Mouse (Mus musculus): ENCODE data around the gene Znrf4. TPM values are rescaled to one million over a fixed set of nuclear protein-coding genes. Genes with fewer than 3 reads are reported as not detected.

The Znrf4 gene
- polyA plus RNA-seq, 1 experiment: not detected

GRCm38 (mm10) chr17:56522744-56523143 lies 10.5 kb upstream of the Znrf4 start:
- H3K79me2 ChIP-seq (ENCODE audit: control insufficient read depth, insufficient read depth): no peaks in the 10 kb centered on the region
- TF ChIP-seq MYOG (IDR thresholded peaks at IDR 0.05; ENCODE audit: control insufficient read depth, extremely low read depth, insufficient read length): no peak
- TF ChIP-seq CTCF (IDR thresholded peaks at IDR 0.05; ENCODE audit: control insufficient read depth, insufficient read depth, insufficient read length): no peak
- no peak for TF ChIP-seq USF1 (IDR thresholded peaks at IDR 0.05; ENCODE audit: low read depth)
- TF ChIP-seq MYOD1 (IDR thresholded peaks at IDR 0.05; ENCODE audit: control insufficient read depth, insufficient read length, low read depth): no peak
- TF ChIP-seq FOSL1 (IDR thresholded peaks at IDR 0.05; ENCODE audit: insufficient read depth, low read length, poor library complexity, severe bottlenecking): no peak
- no peak for TF ChIP-seq MAX (IDR thresholded peaks at IDR 0.05)
- TF ChIP-seq CEBPB (IDR thresholded peaks at IDR 0.05; ENCODE audit: low read depth): no peak
- no peak overlapping the region for H3ac ChIP-seq (ENCODE audit: control insufficient read depth, insufficient read length, low read depth)
- H3K27me3 ChIP-seq (ENCODE audit: control insufficient read depth, insufficient read depth, insufficient read length): peaks cover 12% of the 10 kb centered on the region
- H3K4me3 ChIP-seq (ENCODE audit: insufficient read depth, poor library complexity, severe bottlenecking): no peak overlapping the region
- no peaks in the 10 kb centered on the region for H3K36me3 ChIP-seq (ENCODE audit: control insufficient read depth, insufficient read depth)
- H3K79me3 ChIP-seq (ENCODE audit: low read depth): no peaks in the 10 kb centered on the region

- Histone ChIP-seq H3K4me3 (ENCODE audit: insufficient read depth, poor library complexity, severe bottlenecking) (no peak overlapping the region), H3K79me3 (ENCODE audit: low read depth) (no peaks in the 10 kb centered on the region), H3ac (ENCODE audit: control insufficient read depth, insufficient read length, low read depth) (no peak overlapping the region), H3K36me3 (ENCODE audit: control insufficient read depth, insufficient read depth) (no peaks in the 10 kb centered on the region), H3K27me3 (ENCODE audit: control insufficient read depth, insufficient read depth, insufficient read length) (peaks cover 7% of the 10 kb centered on the region), H3K79me2 (ENCODE audit: control insufficient read depth, insufficient read depth) (no peaks in the 10 kb centered on the region)
- TF ChIP-seq USF1 (IDR thresholded peaks at IDR 0.05; ENCODE audit: low read depth) (peak; percentile 3), MYOD1 (IDR thresholded peaks at IDR 0.05; ENCODE audit: control insufficient read depth, insufficient read length, low read depth) (no peak)
Measured at GRCm38 (mm10) chr17:56515690-56516410, 3.6 kb upstream of the Znrf4 start.

GRCm38 (mm10) chr17:56514916-56515315 lies 2.7 kb upstream of the Znrf4 start:
- Histone ChIP-seq H3K79me3 (ENCODE audit: low read depth) (no peaks in the 10 kb centered on the region), H3K36me3 (ENCODE audit: control insufficient read depth, insufficient read depth) (no peaks in the 10 kb centered on the region)

GRCm38 (mm10) chr17:56514330-56514729 lies 2.1 kb upstream of the Znrf4 start:
- no peak for TF ChIP-seq MAX (IDR thresholded peaks at IDR 0.05)
- no peak for TF ChIP-seq CTCF (IDR thresholded peaks at IDR 0.05; ENCODE audit: control insufficient read depth, insufficient read depth, insufficient read length)
- no peak for TF ChIP-seq MYOG (IDR thresholded peaks at IDR 0.05; ENCODE audit: control insufficient read depth, extremely low read depth, insufficient read length)
- TF ChIP-seq FOSL1 (IDR thresholded peaks at IDR 0.05; ENCODE audit: insufficient read depth, low read length, poor library complexity, severe bottlenecking): no peak
- TF ChIP-seq USF1 (IDR thresholded peaks at IDR 0.05; ENCODE audit: low read depth): no peak
- TF ChIP-seq MYOD1 (IDR thresholded peaks at IDR 0.05; ENCODE audit: control insufficient read depth, insufficient read length, low read depth): no peak
- TF ChIP-seq CEBPB (IDR thresholded peaks at IDR 0.05; ENCODE audit: low read depth): no peak
- no peaks in the 10 kb centered on the region for H3K79me2 ChIP-seq (ENCODE audit: control insufficient read depth, insufficient read depth)
- no peaks in the 10 kb centered on the region for H3K36me3 ChIP-seq (ENCODE audit: control insufficient read depth, insufficient read depth)
- H3K27me3 ChIP-seq (ENCODE audit: control insufficient read depth, insufficient read depth, insufficient read length): peaks cover 7% of the 10 kb centered on the region
- H3K4me3 ChIP-seq (ENCODE audit: insufficient read depth, poor library complexity, severe bottlenecking): no peak overlapping the region
- H3K79me3 ChIP-seq (ENCODE audit: low read depth): no peaks in the 10 kb centered on the region
- H3ac ChIP-seq (ENCODE audit: control insufficient read depth, insufficient read length, low read depth): no peak overlapping the region

More at GRCm38 (mm10) chr17:56514916-56515315, 2.7 kb upstream of the Znrf4 start:
- H3K4me3 ChIP-seq (ENCODE audit: insufficient read depth, poor library complexity, severe bottlenecking): no peak overlapping the region
- H3K27me3 ChIP-seq (ENCODE audit: control insufficient read depth, insufficient read depth, insufficient read length): peaks cover 7% of the 10 kb centered on the region
- no peak overlapping the region for H3ac ChIP-seq (ENCODE audit: control insufficient read depth, insufficient read length, low read depth)
- H3K79me2 ChIP-seq (ENCODE audit: control insufficient read depth, insufficient read depth): no peaks in the 10 kb centered on the region
- no peak for TF ChIP-seq MAX (IDR thresholded peaks at IDR 0.05)
- TF ChIP-seq MYOG (IDR thresholded peaks at IDR 0.05; ENCODE audit: control insufficient read depth, extremely low read depth, insufficient read length): no peak
- TF ChIP-seq USF1 (IDR thresholded peaks at IDR 0.05; ENCODE audit: low read depth): no peak
- no peak for TF ChIP-seq CTCF (IDR thresholded peaks at IDR 0.05; ENCODE audit: control insufficient read depth, insufficient read depth, insufficient read length)
- TF ChIP-seq CEBPB (IDR thresholded peaks at IDR 0.05; ENCODE audit: low read depth): no peak

- H3K27me3 ChIP-seq (ENCODE audit: control insufficient read depth, insufficient read depth, insufficient read length): peaks cover 2% of the 10 kb centered on the region
- H3K79me3 ChIP-seq (ENCODE audit: low read depth): no peaks in the 10 kb centered on the region
- H3K4me3 ChIP-seq (ENCODE audit: insufficient read depth, poor library complexity, severe bottlenecking): no peak overlapping the region
- TF ChIP-seq MAX (IDR thresholded peaks at IDR 0.05) (no peak), MYOG (IDR thresholded peaks at IDR 0.05; ENCODE audit: control insufficient read depth, extremely low read depth, insufficient read length) (no peak), FOSL1 (IDR thresholded peaks at IDR 0.05; ENCODE audit: insufficient read depth, low read length, poor library complexity, severe bottlenecking) (no peak), CTCF (IDR thresholded peaks at IDR 0.05; ENCODE audit: control insufficient read depth, insufficient read depth, insufficient read length) (no peak), CEBPB (IDR thresholded peaks at IDR 0.05; ENCODE audit: low read depth) (no peak), MYOD1 (IDR thresholded peaks at IDR 0.05; ENCODE audit: control insufficient read depth, insufficient read length, low read depth) (no peak), USF1 (IDR thresholded peaks at IDR 0.05; ENCODE audit: low read depth) (no peak)
- no peaks in the 10 kb centered on the region for H3K36me3 ChIP-seq (ENCODE audit: control insufficient read depth, insufficient read depth)
- no peaks in the 10 kb centered on the region for H3K79me2 ChIP-seq (ENCODE audit: control insufficient read depth, insufficient read depth)
- no peak overlapping the region for H3ac ChIP-seq (ENCODE audit: control insufficient read depth, insufficient read length, low read depth)
Measured at GRCm38 (mm10) chr17:56511707-56512090, 532 bp downstream of the Znrf4 start.

Measured in C2C12 (cell line).